Mouse (Mus musculus): ENCODE measurements around the gene Abtb1. TPM values are rescaled to one million over a fixed set of nuclear protein-coding genes. Genes with fewer than 3 reads are reported as not detected.

The Abtb1 gene
- polyA plus RNA-seq, 1 experiment from 2014 or later, result 35.8 TPM

- TF ChIP-seq CTCF (IDR thresholded peaks at IDR 0.05), result no peak
- ChIA-PET CTCF (interaction anchor here (0.6 to 4.1 kb wide), 10 partner anchors 11 to 286 kb away, joined by 3 to 18 read pairs (median 4); no protein-coding TSS in a partner anchor), POLR2A (no interaction called here)
- ATAC-seq, result no peak
- H3K27me3 ChIP-seq, result no peaks in the 10 kb centered on the region
- DNase-seq (ENCODE audit: low read depth, low spot score), result no peak
- in situ Hi-C loops (cut with MboI; ENCODE audit: low pct_unique_long_range_greater_than_20kb), result no loop called here
These were observed 10.3 kb downstream of the Abtb1 start for GRCm38 (mm10) chr6:88831456-88831855.

- CTCF ChIA-PET, result interaction anchor here (0.7 to 4.1 kb wide), 11 partner anchors 10 to 281 kb away, joined by 3 to 18 read pairs (median 4); no protein-coding TSS in a partner anchor
- POLR2A ChIA-PET, result no interaction called here
- ATAC-seq (no peak), DNase-seq (ENCODE audit: low read depth, low spot score) (no peak)
- TF ChIP-seq CTCF (IDR thresholded peaks at IDR 0.05), result no peak
- no peaks in the 10 kb centered on the region for H3K27me3 ChIP-seq
- in situ Hi-C loops (cut with MboI; ENCODE audit: low pct_unique_long_range_greater_than_20kb), result no loop called here
These were observed 11.6 kb downstream of the Abtb1 start for GRCm38 (mm10) chr6:88830112-88830702.

GRCm38 (mm10) chr6:88829579-88829978 lies 12.2 kb downstream of the Abtb1 start:
- in situ Hi-C loops (cut with MboI; ENCODE audit: low pct_unique_long_range_greater_than_20kb), result loop anchor here (5.0 kb wide), 2 partner anchors 97 to 242 kb away; no protein-coding TSS in a partner anchor
- no peak for DNase-seq (ENCODE audit: low read depth, low spot score)
- POLR2A ChIA-PET, result no interaction called here
- no peak for ATAC-seq
- no peaks in the 10 kb centered on the region for H3K27me3 ChIP-seq
- CTCF ChIA-PET, result interaction anchor here (0.7 to 4.1 kb wide), 5 partner anchors 10 to 274 kb away, joined by 3 to 14 read pairs (median 4); no protein-coding TSS in a partner anchor
- TF ChIP-seq CTCF (IDR thresholded peaks at IDR 0.05), result no peak

GRCm38 (mm10) chr6:88828206-88829009 lies 13.4 kb downstream of the Abtb1 start:
- DNase-seq (ENCODE audit: low read depth, low spot score) (no peak), ATAC-seq (no peak)
- no peak for TF ChIP-seq CTCF (IDR thresholded peaks at IDR 0.05)
- CTCF ChIA-PET, result interaction anchor here (0.9 to 4.1 kb wide), 8 partner anchors 14 to 279 kb away, joined by 3 to 14 read pairs (median 4); partner anchors contain the start of gene Abtb1
- in situ Hi-C loops (cut with MboI; ENCODE audit: low pct_unique_long_range_greater_than_20kb), result loop anchor here (5.0 kb wide), 2 partner anchors 96 to 241 kb away; no protein-coding TSS in a partner anchor
- H3K27me3 ChIP-seq, result no peaks in the 10 kb centered on the region
- POLR2A ChIA-PET, result interaction anchor here (0.6 to 1.2 kb wide), 2 partner anchors 23 to 180 kb away, joined by 3 read pairs; no protein-coding TSS in a partner anchor

GRCm38 (mm10) chr6:88827395-88828205 lies 14.2 kb downstream of the Abtb1 start:
- TF ChIP-seq CTCF (IDR thresholded peaks at IDR 0.05), result no peak
- H3K27me3 ChIP-seq, result no peaks in the 10 kb centered on the region
- in situ Hi-C loops (cut with MboI; ENCODE audit: low pct_unique_long_range_greater_than_20kb), result loop anchor here (5.0 kb wide), 2 partner anchors 95 to 240 kb away; no protein-coding TSS in a partner anchor
- ATAC-seq (no peak), DNase-seq (ENCODE audit: low read depth, low spot score) (no peak)
- POLR2A ChIA-PET, result interaction anchor here (1.2 to 1.3 kb wide), 2 partner anchors 179 to 237 kb away, joined by 3 to 4 read pairs; no protein-coding TSS in a partner anchor
- CTCF ChIA-PET, result interaction anchor here (0.9 to 2.0 kb wide), 5 partner anchors 14 to 278 kb away, joined by 3 to 10 read pairs (median 3); partner anchors contain the start of gene Abtb1

GRCm38 (mm10) chr6:88826965-88827364 lies 14.8 kb downstream of the Abtb1 start:
- ChIA-PET CTCF (interaction anchor here (1.2 to 2.0 kb wide), 5 partner anchors 14 to 267 kb away, joined by 3 to 10 read pairs (median 4); partner anchors contain the start of gene Abtb1), POLR2A (interaction anchor here (1.2 to 1.3 kb wide), 2 partner anchors 178 to 236 kb away, joined by 3 to 4 read pairs; no protein-coding TSS in a partner anchor)
- no peaks in the 10 kb centered on the region for H3K27me3 ChIP-seq
- no peak for ATAC-seq
- DNase-seq (ENCODE audit: low read depth, low spot score), result no peak
- no peak for TF ChIP-seq CTCF (IDR thresholded peaks at IDR 0.05)
- in situ Hi-C loops (cut with MboI; ENCODE audit: low pct_unique_long_range_greater_than_20kb), result loop anchor here (5.0 kb wide), 2 partner anchors 95 to 240 kb away; no protein-coding TSS in a partner anchor

GRCm38 (mm10) chr6:88826545-88826944 lies 15.2 kb downstream of the Abtb1 start:
- CTCF ChIA-PET, result interaction anchor here (1.2 to 1.9 kb wide), 3 partner anchors 233 to 266 kb away, joined by 3 to 5 read pairs (median 4); no protein-coding TSS in a partner anchor
- DNase-seq (ENCODE audit: low read depth, low spot score) (no peak), ATAC-seq (no peak)
- no peak for TF ChIP-seq CTCF (IDR thresholded peaks at IDR 0.05)
- in situ Hi-C loops (cut with MboI; ENCODE audit: low pct_unique_long_range_greater_than_20kb), result loop anchor here (5.0 kb wide), 2 partner anchors 94 to 239 kb away; no protein-coding TSS in a partner anchor
- no peaks in the 10 kb centered on the region for H3K27me3 ChIP-seq
- POLR2A ChIA-PET, result interaction anchor here (0.5 to 1.3 kb wide), 2 partner anchors 9 to 236 kb away, joined by 3 to 4 read pairs; no protein-coding TSS in a partner anchor

GRCm38 (mm10) chr6:88826088-88826487 lies 15.7 kb downstream of the Abtb1 start:
- in situ Hi-C loops (cut with MboI; ENCODE audit: low pct_unique_long_range_greater_than_20kb), result loop anchor here (5.0 kb wide), 2 partner anchors 94 to 239 kb away; no protein-coding TSS in a partner anchor
- ATAC-seq, result no peak
- ChIA-PET POLR2A (interaction anchor here (0.5 to 1.3 kb wide), 3 partner anchors 10 to 235 kb away, joined by 3 to 4 read pairs (median 4); no protein-coding TSS in a partner anchor), CTCF (interaction anchor here (1.2 to 1.9 kb wide), 4 partner anchors 13 to 266 kb away, joined by 3 to 11 read pairs (median 4); no protein-coding TSS in a partner anchor)
- H3K27me3 ChIP-seq, result no peaks in the 10 kb centered on the region
- no peak for TF ChIP-seq CTCF (IDR thresholded peaks at IDR 0.05)
- no peak for DNase-seq (ENCODE audit: low read depth, low spot score)

- ChIA-PET CTCF (interaction anchor here (0.9 to 1.9 kb wide), 3 partner anchors 11 to 137 kb away, joined by 3 to 11 read pairs (median 3); no protein-coding TSS in a partner anchor), POLR2A (no interaction called here)
- no peak for ATAC-seq
- TF ChIP-seq CTCF (IDR thresholded peaks at IDR 0.05), result no peak
- in situ Hi-C loops (cut with MboI; ENCODE audit: low pct_unique_long_range_greater_than_20kb), result no loop called here
- H3K27me3 ChIP-seq, result no peaks in the 10 kb centered on the region
- DNase-seq (ENCODE audit: low read depth, low spot score), result no peak
These were observed 17.6 kb downstream of the Abtb1 start for GRCm38 (mm10) chr6:88824183-88824582.
